Mouse (Mus musculus) splenic B cell, adult 2 months (primary cell): Measurements from ENCODE around the gene Eml5.
A peak's percentile ranks its signal among the peaks of the same experiment; 100 is the strongest.

Source experiments
- DNase-seq: peaks from one replicate; pipeline ENCODE4 v3.0.0-alpha.2; 2011; ENCODE audit warnings: low read depth, low spot score
- H3K27me3 ChIP-seq: 2 replicates; pipeline ENCODE4 v1.6.1; 2012; ENCODE audit warnings: mild to moderate bottlenecking, low read length, moderate library complexity, mixed read lengths; ENCODE audit not compliant: control insufficient read depth, poor library complexity, insufficient read depth, severe bottlenecking
- H3K36me3 ChIP-seq: 2 replicates; pipeline ENCODE4 v1.6.1; 2012; ENCODE audit warnings: mild to moderate bottlenecking, low read length, moderate library complexity, mixed read lengths; ENCODE audit not compliant: control insufficient read depth, poor library complexity, insufficient read depth, severe bottlenecking

Gene Eml5

DNA sequence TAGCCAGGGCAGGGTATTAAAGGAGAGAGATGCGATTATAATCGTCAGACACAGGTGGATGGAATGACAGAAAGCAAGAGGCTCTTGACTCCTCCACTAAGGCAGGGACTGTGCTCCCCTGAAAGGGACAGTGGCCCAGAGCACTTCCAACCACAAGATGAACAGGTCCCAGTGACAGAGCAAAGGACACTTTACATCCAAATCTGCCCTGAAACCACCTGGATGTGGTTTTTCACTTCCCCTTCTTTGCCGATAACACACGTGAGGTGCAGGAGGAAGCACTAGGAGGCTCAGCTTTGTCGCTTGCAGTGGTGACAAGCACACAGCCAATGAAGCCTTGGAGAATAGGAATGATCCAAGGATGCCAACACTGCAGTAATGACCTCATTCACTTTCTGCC lies 101.0 kb downstream of the Eml5 start:
- Histone ChIP-seq H3K36me3 (no peaks in the 10 kb centered on the region), H3K27me3 (no peaks in the 10 kb centered on the region)
- DNase-seq: peak; percentile 66

DNA sequence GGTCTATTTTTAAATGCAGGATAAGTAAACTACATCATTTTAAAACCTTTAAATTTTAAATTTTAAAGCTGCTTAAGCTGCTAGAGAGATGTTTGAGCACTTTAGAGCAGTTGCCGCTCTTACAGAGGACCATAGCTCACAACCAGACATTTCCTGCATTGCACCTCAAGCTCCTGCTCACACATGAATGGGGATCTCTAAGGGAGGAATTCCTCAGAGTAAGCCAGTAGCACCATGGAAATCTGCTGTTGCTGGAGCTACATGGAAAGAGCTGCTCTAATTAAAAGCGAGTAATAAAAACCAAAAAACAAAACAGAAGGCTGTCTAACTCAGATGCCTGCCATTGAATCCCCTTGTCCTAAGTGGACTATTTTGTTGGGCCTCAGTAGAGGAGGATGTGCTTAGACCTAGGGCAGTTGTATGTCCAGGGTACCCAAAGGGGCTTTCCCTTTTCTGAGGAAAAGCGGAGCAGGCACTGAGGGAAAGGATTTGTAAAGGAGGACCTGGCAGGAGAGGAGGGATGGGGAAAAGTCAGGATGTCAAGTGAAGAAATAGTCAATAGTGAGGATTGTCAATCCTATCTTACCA lies 105.5 kb downstream of the Eml5 start:
- H3K36me3 ChIP-seq: no peaks in the 10 kb centered on the region; the same call in 1 of the 2 replicates
- no peak for DNase-seq
- H3K27me3 ChIP-seq: no peaks in the 10 kb centered on the region

DNA sequence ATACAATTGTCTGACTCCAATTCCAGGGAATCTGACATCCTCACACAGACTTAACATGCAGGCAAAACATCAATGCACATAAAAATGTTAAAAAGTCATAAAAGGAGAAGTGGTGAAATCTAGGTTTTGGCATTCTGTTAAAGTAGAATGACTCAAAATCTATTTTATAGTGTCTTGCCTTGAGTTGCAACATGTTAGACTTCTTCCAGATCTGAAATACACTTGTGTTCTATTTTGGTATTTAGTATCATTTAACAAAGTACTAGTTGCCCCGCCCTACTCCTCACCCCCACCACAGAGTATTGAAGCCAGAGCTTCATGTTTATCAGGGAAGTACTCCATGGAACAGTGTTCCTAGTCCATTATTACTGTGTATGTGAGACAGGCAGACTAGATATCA lies 117.0 kb downstream of the Eml5 start:
- no peak for DNase-seq

GRCm38 (mm10) chr12:98779148-98779547 lies 122.1 kb downstream of the Eml5 start:
- H3K27me3 ChIP-seq: no peaks in the 10 kb centered on the region; the same call in 1 of the 2 replicates
- H3K36me3 ChIP-seq: peaks cover 9% of the 10 kb centered on the region; the same call in 1 of the 2 replicates
- peak; percentile 36 for DNase-seq

More for the DNA sequence above, 117.0 kb downstream of the Eml5 start:
- Histone ChIP-seq H3K27me3 (no peaks in the 10 kb centered on the region; the same call in 1 of the 2 replicates), H3K36me3 (peaks cover 11% of the 10 kb centered on the region)

DNA sequence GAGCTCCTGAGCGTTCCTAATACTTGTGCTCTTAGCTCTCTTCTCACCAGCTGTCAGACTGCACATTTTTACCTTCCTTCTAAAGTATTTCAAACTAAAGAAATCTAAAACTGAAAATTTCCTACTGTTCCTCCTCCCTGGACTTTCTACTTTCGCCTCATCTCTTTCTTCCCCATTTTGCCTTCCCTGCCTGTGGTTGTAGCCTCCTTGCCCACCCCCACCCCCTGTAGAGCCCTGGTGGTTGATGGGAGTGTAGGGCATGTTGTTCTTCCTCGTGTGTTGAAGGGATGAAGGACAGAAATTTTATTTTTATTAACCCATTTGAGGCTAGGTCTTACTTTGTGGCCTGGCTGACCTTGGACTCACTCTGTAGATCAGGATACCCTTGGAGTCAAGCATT lies 123.8 kb downstream of the Eml5 start:
- H3K27me3 ChIP-seq: no peaks in the 10 kb centered on the region; the same call in 1 of the 2 replicates
- DNase-seq: no peak
- peaks cover 7% of the 10 kb centered on the region for H3K36me3 ChIP-seq

DNA sequence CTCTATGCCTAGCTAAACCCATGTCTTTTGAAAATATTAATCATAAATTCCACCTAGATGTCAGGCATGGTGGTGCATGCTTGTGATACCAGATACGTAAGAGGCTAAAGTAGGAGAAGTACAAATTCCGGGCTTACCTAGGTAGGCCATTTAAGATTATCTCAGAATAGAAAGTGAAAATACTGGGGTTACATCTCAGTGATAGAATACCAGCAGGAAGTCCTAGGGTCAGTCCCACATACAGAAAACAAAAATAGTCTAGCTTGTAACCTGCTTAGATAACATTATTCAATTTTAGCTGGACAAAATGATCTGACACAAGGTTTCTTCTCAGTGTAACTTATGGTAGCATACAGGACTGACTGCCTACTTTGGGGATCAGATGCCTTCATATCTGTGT lies 135.0 kb downstream of the Eml5 start:
- H3K27me3 ChIP-seq: no peaks in the 10 kb centered on the region
- H3K36me3 ChIP-seq: peaks cover 12% of the 10 kb centered on the region; the same call in 1 of the 2 replicates
- no peak for DNase-seq

DNA sequence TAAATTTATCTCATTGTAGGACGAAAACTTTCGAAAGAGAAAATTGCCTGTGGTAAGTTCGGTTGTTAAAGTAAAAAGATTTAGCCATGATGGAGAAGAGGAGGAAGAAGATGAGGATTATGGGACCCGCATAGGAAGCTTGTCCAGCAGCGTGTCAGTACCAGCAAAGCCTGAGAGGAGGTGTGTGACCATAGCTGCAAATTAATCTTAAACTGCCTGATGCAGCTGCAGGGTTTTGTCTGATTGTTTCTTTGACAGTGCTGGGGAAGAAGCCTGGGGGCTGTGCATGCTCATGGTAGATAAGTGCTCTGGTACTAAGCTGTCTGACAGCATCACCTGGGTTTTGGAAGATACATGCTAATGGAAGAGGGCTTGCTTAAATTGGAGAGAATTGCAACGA lies 141.6 kb downstream of the Eml5 start:
- no peak for DNase-seq
- Histone ChIP-seq H3K27me3 (no peaks in the 10 kb centered on the region), H3K36me3 (peaks cover 24% of the 10 kb centered on the region)

- DNase-seq: no peak
- Histone ChIP-seq H3K36me3 (peaks cover 25% of the 10 kb centered on the region), H3K27me3 (no peaks in the 10 kb centered on the region)
Measured at GRCm38 (mm10) chr12:98757636-98758035, 143.6 kb downstream of the Eml5 start.

DNA sequence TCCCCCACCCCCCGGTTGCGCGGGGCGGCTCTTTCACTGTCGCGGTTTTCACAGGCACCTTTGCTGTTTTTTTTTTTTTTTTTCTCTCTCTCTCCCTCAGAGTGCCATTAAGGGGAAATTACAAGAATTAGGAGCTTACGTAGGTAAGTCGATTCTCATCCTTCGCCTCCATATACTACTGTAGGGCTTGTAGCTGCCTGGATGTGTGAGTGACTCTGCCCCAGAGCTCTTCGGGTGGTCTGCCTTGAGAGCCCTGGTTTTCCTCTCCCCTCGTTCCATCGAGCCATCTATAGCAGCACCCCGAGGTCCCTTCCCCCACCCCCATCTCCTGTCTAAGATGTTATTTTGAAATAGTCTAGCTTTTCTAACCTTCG lies 153.9 kb downstream of the Eml5 start:
- no peak for DNase-seq
- H3K27me3 ChIP-seq: no peaks in the 10 kb centered on the region
- no peaks in the 10 kb centered on the region; the same call in 1 of the 2 replicates for H3K36me3 ChIP-seq

GRCm38 (mm10) chr12:98746746-98747379 lies 154.4 kb downstream of the Eml5 start, which contains the start of gene Zc3h14:
TSS of gene Zc3h14 (plus strand) at chr12:98746964.
- H3K36me3 ChIP-seq: no peaks in the 10 kb centered on the region; the same call in 1 of the 2 replicates
- peak; percentile 98 for DNase-seq
- no peaks in the 10 kb centered on the region for H3K27me3 ChIP-seq

DNA sequence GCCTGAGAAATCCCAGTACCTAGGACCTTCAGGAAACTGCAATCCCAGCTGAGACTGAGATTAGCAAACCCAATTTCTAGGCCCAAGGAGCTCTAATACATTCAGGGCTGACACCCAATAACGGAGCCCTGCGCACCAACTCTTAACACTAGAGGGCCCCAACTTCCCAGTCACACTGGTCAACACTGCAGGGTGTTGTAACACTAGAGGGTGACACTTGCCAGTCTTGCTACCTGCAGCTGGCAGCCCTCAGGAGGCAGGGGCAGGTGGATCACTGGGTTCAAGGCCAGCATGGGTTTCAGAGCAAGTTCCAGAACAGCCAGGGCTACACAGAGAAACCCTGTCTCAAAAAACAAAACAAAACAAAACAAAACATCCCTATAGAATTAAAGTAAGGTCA lies 155.2 kb downstream of the Eml5 start:
- peak; percentile 72 for DNase-seq
- H3K36me3 ChIP-seq: no peaks in the 10 kb centered on the region; the same call in 1 of the 2 replicates
- H3K27me3 ChIP-seq: no peaks in the 10 kb centered on the region

DNA sequence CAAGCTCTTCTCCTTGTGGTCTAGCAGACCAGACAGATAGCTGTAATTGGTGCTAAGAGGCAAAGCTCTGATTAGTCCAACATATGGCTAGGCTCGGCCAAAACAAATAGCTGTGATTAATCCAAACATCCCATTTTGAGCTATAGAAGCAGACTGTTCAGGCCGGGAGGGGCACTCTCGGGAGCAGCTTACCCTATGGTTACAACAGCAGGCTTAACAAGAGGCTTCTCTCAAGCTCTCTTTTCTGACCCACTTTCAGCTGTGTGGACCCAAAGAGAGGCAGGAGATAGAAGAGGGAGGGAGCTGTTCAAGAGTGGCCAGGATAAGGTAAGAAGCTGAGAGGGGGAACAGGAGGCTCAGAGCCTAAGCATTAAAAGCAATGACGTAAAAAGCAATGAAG lies 155.7 kb downstream of the Eml5 start:
- Histone ChIP-seq H3K27me3 (no peaks in the 10 kb centered on the region), H3K36me3 (no peaks in the 10 kb centered on the region; the same call in 1 of the 2 replicates)
- DNase-seq: no peak

DNA sequence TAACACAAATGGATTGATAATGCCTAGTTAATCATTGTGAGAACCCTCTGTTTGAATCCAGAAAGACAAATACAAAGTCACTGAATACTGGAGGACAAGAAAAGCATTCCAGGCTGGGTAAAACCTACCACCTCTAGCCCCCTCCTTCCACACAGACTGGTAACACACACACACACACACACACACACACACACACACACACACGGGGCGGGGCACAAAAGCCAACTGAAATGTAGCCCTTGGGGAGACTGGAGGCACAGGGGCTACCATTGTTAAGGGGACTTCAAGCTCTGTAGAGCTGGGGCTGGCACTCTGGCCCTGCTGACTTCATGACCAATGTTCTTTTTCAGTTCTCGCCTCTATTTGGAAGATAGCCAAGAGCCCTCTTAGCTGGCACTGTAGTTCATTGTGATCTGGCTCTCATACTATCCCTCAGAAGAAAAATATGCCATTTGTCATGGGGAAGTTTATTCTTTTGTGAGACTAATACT lies 160.2 kb downstream of the Eml5 start:
- Histone ChIP-seq H3K27me3 (no peaks in the 10 kb centered on the region), H3K36me3 (no peaks in the 10 kb centered on the region)
- DNase-seq: no peak

DNA sequence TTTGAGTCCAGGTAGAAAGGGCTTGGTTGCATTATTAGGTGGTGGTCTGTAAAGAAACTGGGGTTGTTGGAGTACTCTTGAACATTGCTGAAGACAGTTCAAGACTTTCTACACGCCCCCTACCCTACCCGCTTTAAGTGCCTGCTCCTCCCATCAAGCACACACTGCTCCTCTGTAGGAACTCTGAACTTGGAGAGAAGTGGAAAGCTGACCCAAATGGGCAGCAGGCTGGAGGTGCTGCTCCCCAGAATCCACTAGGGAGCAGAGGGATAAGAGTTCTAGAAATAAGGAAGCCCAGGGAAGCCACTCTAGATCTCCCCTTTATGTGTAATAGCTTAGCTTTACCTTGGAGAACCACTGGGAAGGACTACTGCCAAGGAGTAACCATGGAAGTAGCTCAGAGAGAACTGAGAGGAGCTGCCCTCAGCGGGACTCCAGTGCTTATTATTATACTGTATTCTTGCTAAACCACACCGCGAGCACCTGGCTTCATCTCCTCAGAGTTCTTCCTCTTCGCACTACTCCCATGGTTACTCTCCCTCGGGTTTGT lies 163.4 kb downstream of the Eml5 start:
- Histone ChIP-seq H3K27me3 (no peaks in the 10 kb centered on the region), H3K36me3 (no peaks in the 10 kb centered on the region)
- DNase-seq: no peak
